Mouse (Mus musculus): ENCODE measurements around the gene Ccdc69. TPM values are rescaled to one million over a fixed set of nuclear protein-coding genes. Genes with fewer than 3 reads are reported as not detected.
A peak's percentile ranks its signal among the peaks of the same experiment; 100 is the strongest.

Ccdc69 gene
- polyA plus RNA-seq, 1 experiment from 2014 or later, result 25.1 TPM

DNA sequence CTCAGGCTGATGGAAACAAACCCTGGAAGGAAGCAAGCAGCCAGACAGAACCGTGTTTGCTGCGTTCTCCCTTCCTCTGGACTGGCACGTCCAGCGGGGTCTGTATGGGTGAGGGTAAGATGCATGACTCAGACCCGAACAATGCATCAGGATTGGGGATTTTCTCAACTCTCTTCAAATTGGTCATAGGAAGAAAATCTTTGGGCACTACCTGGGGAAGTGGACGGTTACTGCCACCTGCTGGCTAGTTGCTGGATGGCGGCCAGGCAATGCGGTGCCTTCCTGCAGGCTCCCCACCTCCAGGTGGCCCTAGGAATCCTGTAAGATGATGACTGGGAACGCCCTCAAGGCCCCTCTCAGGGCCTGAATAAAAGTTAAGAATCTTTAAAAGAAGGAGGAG is 38.3 kb downstream of the Ccdc69 start:
- H3K27me3 ChIP-seq (ENCODE audit: control insufficient read depth, insufficient read depth, low read length), result no peaks in the 10 kb centered on the region
- H3K4me3 ChIP-seq (ENCODE audit: low read length), result no peak overlapping the region
- no peak overlapping the region for H3K27ac ChIP-seq (ENCODE audit: low read length)
- H3K9ac ChIP-seq (ENCODE audit: low read length), result no peak overlapping the region; the same call in 1 of the 2 replicates
- WGBS, result 4% methylated on average over 9 of the region's 9 CpGs
- H3K4me2 ChIP-seq (ENCODE audit: low read depth, low read length), result no peak overlapping the region
- peaks cover 3% of the 10 kb centered on the region; the same call in 1 of the 2 replicates for H3K4me1 ChIP-seq (ENCODE audit: control insufficient read depth, insufficient read depth, low read length)
- H3K9me3 ChIP-seq (replicated peaks; ENCODE audit: control insufficient read depth, low read length), result no peaks in the 10 kb centered on the region
- ATAC-seq (replicated peaks; ENCODE audit: extremely low read depth, insufficient read depth, low FRiP score), result peak; percentile 63
- H3K36me3 ChIP-seq (ENCODE audit: control insufficient read depth, insufficient read depth), result no peaks in the 10 kb centered on the region

DNA sequence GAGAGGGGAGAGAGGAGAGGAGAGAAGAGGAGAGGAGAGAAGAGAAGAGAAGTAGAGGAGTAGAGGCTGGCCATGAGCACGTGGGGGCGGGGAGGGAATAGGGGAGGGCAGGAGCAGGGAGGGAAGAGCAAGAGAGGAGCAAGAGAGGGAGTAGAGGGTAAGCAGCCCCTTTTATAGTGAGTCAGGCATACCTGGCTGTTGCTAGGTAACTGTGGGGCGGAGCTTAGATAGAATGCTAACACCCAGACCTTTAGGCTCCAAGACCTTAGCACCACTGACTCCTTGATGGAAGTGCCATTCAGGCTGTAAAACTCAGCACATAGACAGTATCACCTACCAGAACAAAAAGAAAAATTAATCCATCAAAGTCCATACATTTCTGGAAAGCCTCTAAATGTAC is 41.3 kb downstream of the Ccdc69 start:
- 39% methylated on average over 3 of the region's 3 CpGs for WGBS
- ATAC-seq (replicated peaks; ENCODE audit: extremely low read depth, insufficient read depth, low FRiP score), result no peak
- no peaks in the 10 kb centered on the region for H3K36me3 ChIP-seq (ENCODE audit: control insufficient read depth, insufficient read depth)
- no peak overlapping the region for H3K9ac ChIP-seq (ENCODE audit: low read length)
- H3K4me1 ChIP-seq (ENCODE audit: control insufficient read depth, insufficient read depth, low read length), result peaks cover 13% of the 10 kb centered on the region
- H3K27me3 ChIP-seq (ENCODE audit: control insufficient read depth, insufficient read depth, low read length), result no peaks in the 10 kb centered on the region
- no peak overlapping the region for H3K27ac ChIP-seq (ENCODE audit: low read length)
- no peak overlapping the region for H3K4me2 ChIP-seq (ENCODE audit: low read depth, low read length)
- no peaks in the 10 kb centered on the region for H3K9me3 ChIP-seq (replicated peaks; ENCODE audit: control insufficient read depth, low read length)
- no peak overlapping the region for H3K4me3 ChIP-seq (ENCODE audit: low read length)

DNA sequence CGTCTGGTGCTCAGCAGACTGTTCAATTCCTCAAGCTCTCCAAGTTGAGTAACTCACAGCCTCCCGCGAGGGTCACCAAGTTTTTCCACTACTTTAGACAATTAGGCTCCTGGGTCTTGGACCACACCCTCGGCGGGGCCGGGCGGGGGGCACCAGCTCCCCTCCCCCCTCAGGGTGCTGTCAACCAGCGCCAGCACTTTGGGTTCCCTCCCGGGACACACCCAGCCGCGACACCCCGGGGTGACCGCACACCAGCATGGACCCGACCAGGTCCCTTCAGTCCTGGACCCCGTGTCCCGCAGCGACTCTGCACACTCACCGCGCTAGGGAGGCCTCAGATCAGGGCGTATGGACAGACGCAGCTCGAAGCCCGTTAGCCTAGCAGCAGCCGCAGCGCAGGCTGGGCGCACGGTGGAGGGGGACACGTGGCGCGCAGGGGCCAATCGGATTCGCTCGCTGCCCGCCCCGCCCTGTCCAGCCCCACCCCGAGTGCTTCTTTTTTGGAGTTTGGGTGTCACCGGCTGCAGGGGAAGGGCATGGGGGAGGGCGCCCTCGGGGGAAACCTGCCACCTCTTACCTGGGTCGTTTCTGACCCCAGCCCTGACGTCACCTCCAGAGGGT is 44.8 kb downstream of the Ccdc69 start, which contains the start of gene Anxa6:
Anxa6 (minus strand) TSS at position 406 of the 621 bp plus-strand sequence.
- H3K4me2 ChIP-seq (ENCODE audit: low read depth, low read length), result peak within 1 kb of the TSS; percentile 94
- under 1% methylated on average over 40 of the region's 41 CpGs for WGBS
- no peaks in the 10 kb centered on the region for H3K27me3 ChIP-seq (ENCODE audit: control insufficient read depth, insufficient read depth, low read length)
- no peaks in the 10 kb centered on the region for H3K36me3 ChIP-seq (ENCODE audit: control insufficient read depth, insufficient read depth)
- peak within 1 kb of the TSS; percentile 97 for H3K4me3 ChIP-seq (ENCODE audit: low read length)
- H3K27ac ChIP-seq (ENCODE audit: low read length), result peak within 1 kb of the TSS; percentile 94
- peak within 1 kb of the TSS; percentile 95 for H3K9ac ChIP-seq (ENCODE audit: low read length)
- peaks cover 34% of the 10 kb centered on the region for H3K4me1 ChIP-seq (ENCODE audit: control insufficient read depth, insufficient read depth, low read length)
- ATAC-seq (replicated peaks; ENCODE audit: extremely low read depth, insufficient read depth, low FRiP score), result peak; percentile 97
- no peaks in the 10 kb centered on the region for H3K9me3 ChIP-seq (replicated peaks; ENCODE audit: control insufficient read depth, low read length)

DNA sequence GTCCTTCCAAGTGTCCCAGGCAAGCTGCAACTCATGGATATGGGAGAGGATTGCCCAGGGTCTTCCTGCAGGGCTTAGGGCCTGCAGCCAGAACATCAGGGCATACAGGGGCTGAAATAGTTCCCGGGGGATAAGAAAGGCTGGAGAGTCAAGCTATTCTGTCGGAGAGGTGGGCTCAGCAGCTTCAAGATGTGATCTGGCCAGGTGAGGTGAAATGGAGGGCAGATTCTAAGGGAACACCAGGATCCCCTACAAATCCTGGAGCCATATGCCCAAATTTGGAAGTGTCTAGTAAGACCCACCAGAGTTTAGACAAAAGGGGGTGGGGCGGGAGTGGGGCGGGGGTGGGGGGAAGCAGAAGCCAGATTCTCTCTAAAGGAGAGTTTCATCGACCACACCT is 45.6 kb downstream of the Ccdc69 start:
- Histone ChIP-seq H3K4me3 (ENCODE audit: low read length) (peak overlapping the region; percentile 97), H3K9ac (ENCODE audit: low read length) (peak overlapping the region; percentile 95), H3K4me1 (ENCODE audit: control insufficient read depth, insufficient read depth, low read length) (peaks cover 41% of the 10 kb centered on the region), H3K4me2 (ENCODE audit: low read depth, low read length) (peak overlapping the region; percentile 94), H3K9me3 (replicated peaks; ENCODE audit: control insufficient read depth, low read length) (no peaks in the 10 kb centered on the region), H3K36me3 (ENCODE audit: control insufficient read depth, insufficient read depth) (no peaks in the 10 kb centered on the region), H3K27me3 (ENCODE audit: control insufficient read depth, insufficient read depth, low read length) (no peaks in the 10 kb centered on the region), H3K27ac (ENCODE audit: low read length) (peak overlapping the region; percentile 94)
- WGBS, result 5% methylated on average over 5 of the region's 5 CpGs
- ATAC-seq (replicated peaks; ENCODE audit: extremely low read depth, insufficient read depth, low FRiP score), result no peak

DNA sequence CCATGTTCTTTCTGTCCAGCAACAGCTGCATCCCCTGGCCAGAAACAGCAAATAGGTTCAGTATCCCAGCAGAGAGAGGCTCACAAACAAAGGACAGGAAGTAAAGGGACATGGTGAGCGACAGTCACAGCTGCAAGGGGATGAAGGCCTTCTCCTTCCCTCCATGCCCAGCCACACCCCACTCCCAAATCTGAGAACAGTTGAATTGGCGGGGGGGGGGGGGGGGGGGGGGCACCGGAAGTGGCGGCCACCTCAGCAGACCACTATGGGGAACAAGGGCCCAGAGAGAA is 46.0 kb downstream of the Ccdc69 start:
- H3K27me3 ChIP-seq (ENCODE audit: control insufficient read depth, insufficient read depth, low read length), result no peaks in the 10 kb centered on the region
- ATAC-seq (replicated peaks; ENCODE audit: extremely low read depth, insufficient read depth, low FRiP score), result no peak
- peak overlapping the region; percentile 94 for H3K4me2 ChIP-seq (ENCODE audit: low read depth, low read length)
- H3K36me3 ChIP-seq (ENCODE audit: control insufficient read depth, insufficient read depth), result no peaks in the 10 kb centered on the region
- peak overlapping the region; percentile 95 for H3K9ac ChIP-seq (ENCODE audit: low read length)
- peak overlapping the region; percentile 94 for H3K27ac ChIP-seq (ENCODE audit: low read length)
- 10% methylated on average over 1 of the region's 4 CpGs for WGBS
- H3K4me3 ChIP-seq (ENCODE audit: low read length), result peak overlapping the region; percentile 97
- peaks cover 44% of the 10 kb centered on the region for H3K4me1 ChIP-seq (ENCODE audit: control insufficient read depth, insufficient read depth, low read length)
- H3K9me3 ChIP-seq (replicated peaks; ENCODE audit: control insufficient read depth, low read length), result no peaks in the 10 kb centered on the region

DNA sequence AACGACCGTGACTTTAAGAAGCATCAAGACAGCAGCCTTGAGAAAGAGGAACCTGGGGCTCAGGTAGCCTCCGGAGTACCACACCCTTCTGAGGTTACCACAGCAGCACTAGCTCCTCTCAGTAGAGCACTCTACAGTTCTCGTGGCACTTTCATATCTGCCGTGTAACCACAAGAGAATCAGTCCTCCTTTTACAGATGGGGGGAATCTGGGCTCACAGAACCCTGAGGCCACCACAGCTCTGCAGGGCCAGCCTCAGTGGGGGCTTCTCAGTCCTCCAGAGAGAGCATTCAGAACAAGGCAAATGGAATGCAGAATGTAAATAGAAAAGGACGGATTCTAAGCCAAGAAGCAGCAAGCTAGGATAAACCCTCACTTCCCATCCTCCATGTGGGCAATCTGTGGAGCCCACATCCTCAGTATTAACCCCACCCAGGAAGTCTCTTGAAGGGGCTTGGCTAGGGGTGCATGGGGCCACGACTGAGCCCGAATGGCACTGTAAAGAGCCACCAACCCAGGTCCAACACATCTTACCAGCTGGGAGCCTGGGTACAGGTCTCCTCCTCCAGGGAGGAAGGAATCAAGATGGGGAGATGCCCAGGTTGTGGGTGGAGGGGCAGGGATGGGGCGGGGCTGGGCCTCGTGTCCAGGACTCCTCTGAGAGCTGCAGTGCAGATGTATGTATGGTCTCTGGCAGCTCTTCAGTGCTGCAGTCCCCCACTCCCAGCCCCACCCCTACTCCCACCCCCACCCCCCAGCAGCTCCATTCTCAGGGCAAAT is 46.5 kb downstream of the Ccdc69 start:
- Histone ChIP-seq H3K9ac (ENCODE audit: low read length) (peak overlapping the region; percentile 95), H3K4me3 (ENCODE audit: low read length) (peak overlapping the region; percentile 97), H3K36me3 (ENCODE audit: control insufficient read depth, insufficient read depth) (0 out of 2 replicates have a peak, but pooled peaks cover 2% of the 10 kb centered on the region), H3K4me2 (ENCODE audit: low read depth, low read length) (peak overlapping the region; percentile 94), H3K27me3 (ENCODE audit: control insufficient read depth, insufficient read depth, low read length) (no peaks in the 10 kb centered on the region), H3K4me1 (ENCODE audit: control insufficient read depth, insufficient read depth, low read length) (peaks cover 50% of the 10 kb centered on the region), H3K27ac (ENCODE audit: low read length) (peak overlapping the region; percentile 94), H3K9me3 (replicated peaks; ENCODE audit: control insufficient read depth, low read length) (no peaks in the 10 kb centered on the region)
- 26% methylated on average over 10 of the region's 10 CpGs for WGBS
- no peak for ATAC-seq (replicated peaks; ENCODE audit: extremely low read depth, insufficient read depth, low FRiP score)

DNA sequence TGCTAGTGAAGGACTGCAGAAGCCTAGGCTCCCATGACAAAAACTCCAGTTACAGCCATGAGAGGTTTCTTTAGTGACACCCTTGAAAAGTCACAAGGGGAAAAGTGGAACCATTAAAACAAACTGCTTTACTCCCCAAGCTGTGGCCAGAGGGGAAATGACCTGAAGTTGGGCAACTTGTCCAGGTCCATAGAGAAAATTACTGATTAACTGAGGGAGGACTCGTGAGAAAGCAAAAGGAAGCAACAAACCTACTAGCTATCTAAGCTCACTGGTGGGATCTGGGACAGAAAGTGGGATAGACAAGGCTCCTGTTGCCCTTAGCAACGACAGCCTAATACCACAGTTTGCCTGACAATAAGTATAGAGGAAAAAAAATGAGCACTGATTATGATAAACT is 49.4 kb downstream of the Ccdc69 start:
- Histone ChIP-seq H3K4me1 (ENCODE audit: control insufficient read depth, insufficient read depth, low read length) (peaks cover 70% of the 10 kb centered on the region), H3K4me3 (ENCODE audit: low read length) (no peak overlapping the region), H3K27ac (ENCODE audit: low read length) (no peak overlapping the region), H3K9ac (ENCODE audit: low read length) (no peak overlapping the region), H3K36me3 (ENCODE audit: control insufficient read depth, insufficient read depth) (peaks cover 9% of the 10 kb centered on the region; the same call in 1 of the 2 replicates), H3K9me3 (replicated peaks; ENCODE audit: control insufficient read depth, low read length) (no peaks in the 10 kb centered on the region), H3K27me3 (ENCODE audit: control insufficient read depth, insufficient read depth, low read length) (no peaks in the 10 kb centered on the region), H3K4me2 (ENCODE audit: low read depth, low read length) (no peak overlapping the region)
- WGBS, result 60% methylated on average over 2 of the region's 2 CpGs
- no peak for ATAC-seq (replicated peaks; ENCODE audit: extremely low read depth, insufficient read depth, low FRiP score)

DNA sequence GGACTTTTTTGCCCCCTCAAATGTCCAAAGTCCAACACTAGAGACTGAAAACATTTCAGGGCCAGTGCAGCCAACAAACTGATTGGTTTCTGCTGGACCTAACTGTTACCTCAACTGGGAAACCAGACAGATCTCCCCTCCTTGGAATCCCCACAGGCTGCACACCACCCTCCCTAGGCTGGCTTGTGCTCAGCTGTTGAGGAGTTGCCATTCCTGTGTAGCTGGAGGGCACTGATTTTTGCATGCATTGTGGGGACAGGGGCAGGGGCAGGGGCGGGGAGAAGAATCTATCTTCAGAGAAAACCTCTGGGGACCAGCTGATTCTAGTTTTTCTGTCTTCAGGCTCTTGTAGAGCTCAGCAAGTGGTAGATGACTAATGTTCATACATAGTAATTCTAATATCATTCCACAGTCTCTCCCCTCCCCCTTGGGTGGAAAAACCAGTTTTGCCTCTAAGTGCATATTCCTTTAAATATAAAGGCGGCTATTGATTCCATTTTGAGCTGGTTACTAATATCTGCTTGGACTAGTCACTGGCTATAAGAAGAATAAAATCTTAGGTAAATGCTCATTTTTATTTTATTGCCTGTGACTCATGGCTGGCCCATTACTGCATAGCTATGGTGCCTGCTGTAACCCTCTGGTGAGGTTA is 50.6 kb downstream of the Ccdc69 start:
- Histone ChIP-seq H3K4me1 (ENCODE audit: control insufficient read depth, insufficient read depth, low read length) (peaks cover 79% of the 10 kb centered on the region), H3K9ac (ENCODE audit: low read length) (no peak overlapping the region), H3K27ac (ENCODE audit: low read length) (0 out of 2 replicates have a peak overlapping the region, but pooled peaks have one; percentile 44), H3K9me3 (replicated peaks; ENCODE audit: control insufficient read depth, low read length) (no peaks in the 10 kb centered on the region), H3K27me3 (ENCODE audit: control insufficient read depth, insufficient read depth, low read length) (no peaks in the 10 kb centered on the region), H3K4me2 (ENCODE audit: low read depth, low read length) (no peak overlapping the region), H3K4me3 (ENCODE audit: low read length) (no peak overlapping the region), H3K36me3 (ENCODE audit: control insufficient read depth, insufficient read depth) (peaks cover 9% of the 10 kb centered on the region; the same call in 1 of the 2 replicates)
- no peak for ATAC-seq (replicated peaks; ENCODE audit: extremely low read depth, insufficient read depth, low FRiP score)
- WGBS, result 80% methylated on average over 2 of the region's 2 CpGs

DNA sequence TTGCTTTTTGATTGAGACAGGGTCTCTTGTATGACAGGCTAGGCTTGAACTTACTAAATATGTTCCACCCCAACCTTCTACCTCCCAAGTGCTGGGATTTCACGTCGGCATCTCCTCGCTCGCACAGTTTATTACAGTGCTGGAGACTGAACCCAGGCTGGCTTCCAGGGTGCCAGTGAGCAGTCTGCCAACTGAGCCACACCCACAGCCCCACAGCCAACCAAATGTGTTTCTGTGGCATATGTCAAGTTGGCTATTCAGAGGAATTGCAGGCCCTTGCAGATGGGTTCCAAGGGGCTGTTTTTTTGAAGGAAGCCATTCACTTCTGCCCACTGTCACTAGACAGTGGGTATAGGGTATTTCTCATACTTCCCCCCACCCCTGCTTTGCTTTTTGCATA is 52.0 kb downstream of the Ccdc69 start:
- Histone ChIP-seq H3K27me3 (ENCODE audit: control insufficient read depth, insufficient read depth, low read length) (no peaks in the 10 kb centered on the region), H3K36me3 (ENCODE audit: control insufficient read depth, insufficient read depth) (peaks cover 9% of the 10 kb centered on the region; the same call in 1 of the 2 replicates), H3K4me3 (ENCODE audit: low read length) (no peak overlapping the region), H3K27ac (ENCODE audit: low read length) (peak overlapping the region; percentile 64), H3K4me2 (ENCODE audit: low read depth, low read length) (no peak overlapping the region), H3K4me1 (ENCODE audit: control insufficient read depth, insufficient read depth, low read length) (peaks cover 82% of the 10 kb centered on the region), H3K9ac (ENCODE audit: low read length) (no peak overlapping the region), H3K9me3 (replicated peaks; ENCODE audit: control insufficient read depth, low read length) (no peaks in the 10 kb centered on the region)
- 52% methylated on average over 4 of the region's 4 CpGs for WGBS
- no peak for ATAC-seq (replicated peaks; ENCODE audit: extremely low read depth, insufficient read depth, low FRiP score)

Data from heart, embryonic 16.5 days (tissue).